Mouse (Mus musculus) hindbrain, postnatal 0 days (tissue): Measurements from ENCODE around the gene Mef2a. TPM values are rescaled to one million over a fixed set of nuclear protein-coding genes. Genes with fewer than 3 reads are reported as not detected.

Source experiments
- ATAC-seq: fragments of 200-750 bp; cut with Nextera tagmentation; 2 replicates; pipeline ENCODE4 v1.8.0; 2017; ENCODE audit warnings: mild to moderate bottlenecking, moderate TSS enrichment, moderate library complexity
- DNase-seq: peaks from one replicate; pipeline ENCODE4 v3.0.0-alpha.2; 2015; ENCODE audit warnings: low spot score
- H3K27ac ChIP-seq: fragments of 300-500 bp; sonication (generic); 2 replicates; pipeline ENCODE4 v1.5.1; 2014; ENCODE audit warnings: mild to moderate bottlenecking
- H3K27me3 ChIP-seq: fragments of 300-500 bp; sonication (generic); 2 replicates; pipeline ENCODE4 v1.6.1; 2014; ENCODE audit warnings: low read length, mixed read lengths; ENCODE audit not compliant: insufficient read depth
- H3K36me3 ChIP-seq: fragments of 300-500 bp; sonication (generic); 2 replicates; pipeline ENCODE4 v1.6.1; 2014; ENCODE audit warnings: low read length, mixed read lengths; ENCODE audit not compliant: insufficient read depth
- H3K4me1 ChIP-seq: fragments of 300-500 bp; sonication (generic); 2 replicates; pipeline ENCODE4 v1.6.1; 2014; ENCODE audit warnings: antibody characterized with exemption, low read length, mixed read lengths; ENCODE audit not compliant: insufficient read depth
- H3K4me2 ChIP-seq: fragments of 300-500 bp; sonication (generic); 2 replicates; pipeline ENCODE4 v1.6.1; 2014; ENCODE audit warnings: low read depth, mild to moderate bottlenecking, low read length, moderate library complexity, mixed read lengths
- H3K4me3 ChIP-seq: fragments of 300-500 bp; sonication (generic); 2 replicates; pipeline ENCODE4 v1.5.1; 2014; ENCODE audit warnings: low read length
- H3K9ac ChIP-seq: fragments of 300-500 bp; sonication (generic); replicated peaks from 2 replicates; pipeline ENCODE4 v1.6.1; 2014; ENCODE audit warnings: mild to moderate bottlenecking, low read length, moderate library complexity, mixed read lengths
- H3K9me3 ChIP-seq: fragments of 300-500 bp; sonication (generic); 2 replicates; pipeline ENCODE4 v1.6.1; 2016; ENCODE audit warnings: low read length, mixed read lengths
- CTCF ChIP-seq: IDR thresholded peaks from 2 replicates; pipeline ENCODE4 v1.5.1; 2016; ENCODE audit warnings: antibody characterized with exemption, control low read depth, low read depth
- WGBS: fragments of 180-500 bp; shearing (Covaris S2); extraction: QIAGEN DNeasy Blood & Tissue Kit; methylation state at CpG from one replicate; pipeline ENCODE4 v1.1.7; 2014; 5-methylcytosine and 5-hydroxymethylcytosine counted together
- polyA plus RNA-seq: library from polyadenylated mRNA; unstranded; fragments of >200 nt; fragmentation: Nextera tagmentation; extraction: Ambion mirVana; gene quantifications from 2 replicates; pipeline ENCODE4 v1.2.1, GENCODE M21; 2015
- total RNA-seq: library from RNA; depleted of rRNA; stranded (reverse); fragments of >200 nt; gene quantifications from 2 replicates; pipeline ENCODE4 v1.2.3, GENCODE M21; 2014

Gene Mef2a
- total and polyA plus RNA-seq, 2 experiments from 2014 or later: 38.4 to 55.2 TPM

GRCm38 (mm10) chr7:67371351-67371890 lies 1.2 kb downstream of the Mef2a start:
- H3K27ac ChIP-seq: peak overlapping the region; percentile 99; the same call in 1 of the 2 replicates
- ATAC-seq (no peak), DNase-seq (peak; percentile 17)
- TF ChIP-seq CTCF: no peak
- WGBS: 8% methylated on average over 10 of the region's 10 CpGs
- peak overlapping the region; percentile 99 for H3K9ac ChIP-seq
- peak overlapping the region; percentile 93 for H3K4me3 ChIP-seq
- H3K27me3 ChIP-seq: no peaks in the 10 kb centered on the region
- no peaks in the 10 kb centered on the region for H3K36me3 ChIP-seq
- H3K4me2 ChIP-seq: peak overlapping the region; percentile 90
- H3K9me3 ChIP-seq: no peaks in the 10 kb centered on the region
- no peaks in the 10 kb centered on the region for H3K4me1 ChIP-seq

- no peak overlapping the region for H3K27ac ChIP-seq
- H3K27me3 ChIP-seq: no peaks in the 10 kb centered on the region
- H3K9ac ChIP-seq: no peak overlapping the region
- no peaks in the 10 kb centered on the region for H3K9me3 ChIP-seq
- DNase-seq: no peak
- H3K4me1 ChIP-seq: no peaks in the 10 kb centered on the region
- H3K4me3 ChIP-seq: no peak overlapping the region
- H3K36me3 ChIP-seq: no peaks in the 10 kb centered on the region
- H3K4me2 ChIP-seq: no peak overlapping the region
- no peak for ATAC-seq
- TF ChIP-seq CTCF: no peak
- WGBS: 69% methylated on average over 4 of the region's 4 CpGs
Observed at GRCm38 (mm10) chr7:67369645-67370044, 3.0 kb downstream of the Mef2a start.

- DNase-seq (no peak), ATAC-seq (no peak)
- H3K36me3 ChIP-seq: no peaks in the 10 kb centered on the region
- no peaks in the 10 kb centered on the region for H3K9me3 ChIP-seq
- H3K27ac ChIP-seq: no peak overlapping the region
- no peak overlapping the region for H3K4me3 ChIP-seq
- no peak overlapping the region for H3K9ac ChIP-seq
- H3K4me1 ChIP-seq: no peaks in the 10 kb centered on the region
- no peak overlapping the region for H3K4me2 ChIP-seq
- no peak for TF ChIP-seq CTCF
- 92% methylated on average over 2 of the region's 2 CpGs for WGBS
- H3K27me3 ChIP-seq: no peaks in the 10 kb centered on the region
Observed at GRCm38 (mm10) chr7:67368394-67368793, 4.3 kb downstream of the Mef2a start.

- no peak overlapping the region for H3K9ac ChIP-seq
- no peak overlapping the region for H3K27ac ChIP-seq
- no peak overlapping the region for H3K4me2 ChIP-seq
- H3K9me3 ChIP-seq: no peaks in the 10 kb centered on the region
- DNase-seq: no peak
- 89% methylated on average over 3 of the region's 3 CpGs for WGBS
- H3K36me3 ChIP-seq: no peaks in the 10 kb centered on the region
- no peaks in the 10 kb centered on the region for H3K27me3 ChIP-seq
- no peak overlapping the region for H3K4me3 ChIP-seq
- no peaks in the 10 kb centered on the region for H3K4me1 ChIP-seq
- no peak for ATAC-seq
- no peak for TF ChIP-seq CTCF
Observed at GRCm38 (mm10) chr7:67360588-67360987, 12.1 kb downstream of the Mef2a start.

GRCm38 (mm10) chr7:67359863-67360262 lies 12.8 kb downstream of the Mef2a start:
- DNase-seq: no peak
- Histone ChIP-seq H3K9me3 (no peaks in the 10 kb centered on the region), H3K4me2 (no peak overlapping the region), H3K4me3 (no peak overlapping the region), H3K36me3 (no peaks in the 10 kb centered on the region), H3K27me3 (no peaks in the 10 kb centered on the region), H3K4me1 (no peaks in the 10 kb centered on the region), H3K9ac (no peak overlapping the region), H3K27ac (no peak overlapping the region)
- ATAC-seq: no peak
- no peak for TF ChIP-seq CTCF

- 95% methylated on average over 5 of the region's 5 CpGs for WGBS
- no peak for DNase-seq
- H3K4me1 ChIP-seq: no peaks in the 10 kb centered on the region
- H3K9me3 ChIP-seq: no peaks in the 10 kb centered on the region
- no peak overlapping the region for H3K4me3 ChIP-seq
- ATAC-seq: no peak
- H3K4me2 ChIP-seq: no peak overlapping the region
- no peak overlapping the region for H3K27ac ChIP-seq
- TF ChIP-seq CTCF: 0 out of 2 replicates have a peak, but pooled peaks have one; percentile 17
- H3K9ac ChIP-seq: no peak overlapping the region
- no peaks in the 10 kb centered on the region for H3K36me3 ChIP-seq
- H3K27me3 ChIP-seq: no peaks in the 10 kb centered on the region
Observed at GRCm38 (mm10) chr7:67355870-67356269, 16.8 kb downstream of the Mef2a start.

- Histone ChIP-seq H3K4me2 (no peak overlapping the region), H3K4me3 (no peak overlapping the region), H3K9me3 (no peaks in the 10 kb centered on the region), H3K27ac (no peak overlapping the region), H3K36me3 (no peaks in the 10 kb centered on the region), H3K27me3 (no peaks in the 10 kb centered on the region), H3K9ac (no peak overlapping the region), H3K4me1 (no peaks in the 10 kb centered on the region)
- WGBS: 87% methylated on average over 6 of the region's 6 CpGs
- TF ChIP-seq CTCF: peak; percentile 29
- ATAC-seq: no peak
- no peak for DNase-seq
Observed at GRCm38 (mm10) chr7:67353667-67354066, 19.0 kb downstream of the Mef2a start.
